Mouse (Mus musculus): Measurements from ENCODE around the gene Col4a1. TPM values are rescaled to one million over a fixed set of nuclear protein-coding genes. Genes with fewer than 3 reads are reported as not detected.

Col4a1 gene
- total RNA-seq, 2 experiments from 2014 or later, result 1,046 to 1,073 TPM

- DNase-seq, result peak; percentile 56 to 59
- intact Hi-C loops (cut with DNase I), result loop anchor here (2.0 kb wide), 1 partner anchor 31 kb away; no protein-coding TSS in a partner anchor
Measured at GRCm38 (mm10) chr8:11277602-11278051, 35.0 kb downstream of the Col4a1 start.

GRCm38 (mm10) chr8:11276286-11276685 is 36.3 kb downstream of the Col4a1 start:
- intact Hi-C loops (cut with DNase I), result no loop called here
- no peak for DNase-seq

GRCm38 (mm10) chr8:11274415-11274814 is 38.2 kb downstream of the Col4a1 start:
- DNase-seq, result no peak
- intact Hi-C loops (cut with DNase I), result no loop called here

- intact Hi-C loops (cut with DNase I), result no loop called here
- DNase-seq, result peak; percentile 66 to 76
Measured at GRCm38 (mm10) chr8:11273506-11274158, 39.0 kb downstream of the Col4a1 start.

- intact Hi-C loops (cut with DNase I), result no loop called here
- DNase-seq, result no peak
Measured at GRCm38 (mm10) chr8:11272205-11272604, 40.4 kb downstream of the Col4a1 start.

- intact Hi-C loops (cut with DNase I), result no loop called here
Measured at GRCm38 (mm10) chr8:11270826-11271225, 41.8 kb downstream of the Col4a1 start.

GRCm38 (mm10) chr8:11268753-11269152 is 43.9 kb downstream of the Col4a1 start:
- intact Hi-C loops (cut with DNase I), result no loop called here
- DNase-seq, result no peak

More at GRCm38 (mm10) chr8:11270826-11271225, 41.8 kb downstream of the Col4a1 start:
- peak; percentile 52 to 58 for DNase-seq

GRCm38 (mm10) chr8:11266471-11266870 is 46.2 kb downstream of the Col4a1 start:
- intact Hi-C loops (cut with DNase I), result no loop called here
- DNase-seq, result no peak

GRCm38 (mm10) chr8:11265971-11266370 is 46.7 kb downstream of the Col4a1 start:
- intact Hi-C loops (cut with DNase I), result no loop called here
- DNase-seq, result no peak

- intact Hi-C loops (cut with DNase I), result no loop called here
- no peak for DNase-seq
Measured at GRCm38 (mm10) chr8:11263848-11264247, 48.8 kb downstream of the Col4a1 start.

GRCm38 (mm10) chr8:11262031-11262735 is 50.4 kb downstream of the Col4a1 start:
- intact Hi-C loops (cut with DNase I), result no loop called here
- peak; percentile 57 to 60 for DNase-seq

GRCm38 (mm10) chr8:11259832-11260615 is 52.6 kb downstream of the Col4a1 start:
- no peak for DNase-seq
- intact Hi-C loops (cut with DNase I), result no loop called here

- DNase-seq, result no peak
- intact Hi-C loops (cut with DNase I), result no loop called here
Measured at GRCm38 (mm10) chr8:11258517-11259136, 54.0 kb downstream of the Col4a1 start.

- intact Hi-C loops (cut with DNase I), result no loop called here
Measured at GRCm38 (mm10) chr8:11257079-11258017, 55.3 kb downstream of the Col4a1 start.

GRCm38 (mm10) chr8:11256405-11256804 is 56.2 kb downstream of the Col4a1 start:
- intact Hi-C loops (cut with DNase I), result no loop called here
- no peak for DNase-seq

More at GRCm38 (mm10) chr8:11257079-11258017, 55.3 kb downstream of the Col4a1 start:
- DNase-seq, result no peak

- intact Hi-C loops (cut with DNase I), result loop anchor here (2.0 kb wide), 1 partner anchor 25 kb away; no protein-coding TSS in a partner anchor
- no peak for DNase-seq
Measured at GRCm38 (mm10) chr8:11255680-11256079, 56.9 kb downstream of the Col4a1 start.

- intact Hi-C loops (cut with DNase I), result loop anchor here (2.0 kb wide), 1 partner anchor 26 kb away; no protein-coding TSS in a partner anchor
Measured at GRCm38 (mm10) chr8:11254914-11255530, 57.6 kb downstream of the Col4a1 start.

GRCm38 (mm10) chr8:11254510-11254909 is 58.1 kb downstream of the Col4a1 start:
- intact Hi-C loops (cut with DNase I), result loop anchor here (2.0 kb wide), 1 partner anchor 26 kb away; no protein-coding TSS in a partner anchor
- no peak for DNase-seq

More at GRCm38 (mm10) chr8:11254914-11255530, 57.6 kb downstream of the Col4a1 start:
- DNase-seq, result no peak

- intact Hi-C loops (cut with DNase I), result loop anchor here (1.0 to 2.0 kb wide), 3 partner anchors 59 to 168 kb away; partner anchors contain the start of genes Col4a1 and Col4a2
- DNase-seq, result peak; percentile 84 to 89
Measured at GRCm38 (mm10) chr8:11253556-11253955, 59.1 kb downstream of the Col4a1 start.

All from heart, postnatal 14 days (tissue).